Mouse (Mus musculus) olfactory bulb, adult 2 months (tissue): Measurements from ENCODE around the gene Tpst2.

Source experiments
- CTCF ChIP-seq: fragments of 200-500 bp; IDR thresholded peaks from 2 replicates; pipeline ENCODE4 v1.5.1; 2012; ENCODE audit warnings: low read depth, mild to moderate bottlenecking, low read length, moderate library complexity; ENCODE audit not compliant: insufficient read depth
- POLR2A ChIP-seq: fragments of 200-500 bp; IDR thresholded peaks from 2 replicates; pipeline ENCODE4 v1.6.1; 2012; ENCODE audit warnings: mild to moderate bottlenecking, low read depth, low read length, moderate library complexity; ENCODE audit not compliant: insufficient read depth

GRCm38 (mm10) chr5:112299399-112299798 is 22.9 kb downstream of the Tpst2 start:
- TF ChIP-seq POLR2A = no peak
- TF ChIP-seq CTCF = no peak
